Mouse (Mus musculus) T-cell, adult 66 days (primary cell): ENCODE data around the gene Rap1gds1. TPM values are rescaled to one million over a fixed set of nuclear protein-coding genes. Genes with fewer than 3 reads are reported as not detected.

Experiments
- total RNA-seq, 2 experiments: library from RNA; stranded (reverse); gene quantifications; 3 replicates in 1 of 2; 4 replicates in 1 of 2; pipeline ENCODE4 v1.2.4; 2023

Gene Rap1gds1
- total RNA-seq: 10 to 100 TPM; 89.9 to 93.8 TPM

GRCm38 (mm10) chr3:139074484-139075211 is at the start of gene Rap1gds1:
Gene Rap1gds1 (minus strand): TSS chr3:139075201.

Other genes starting within 250 kb of the Rap1gds1 start
- under 1 TPM; 0.44 to 0.70 TPM for gene Stpg2, start 130.5 kb upstream of the Rap1gds1 start, total RNA-seq